Mouse (Mus musculus) spleen, adult 2 months (tissue): ENCODE measurements around the gene Fam172a. TPM values are rescaled to one million over a fixed set of nuclear protein-coding genes. Genes with fewer than 3 reads are reported as not detected.

Source experiments
- DNase-seq, 2 experiments: peaks; one replicate each; pipeline versions ENCODE4 v3.0.0 to v3.0.0-alpha.2; 2012 to 2021; ENCODE audit warnings: low spot score in 2 of 2, low read depth in 1 of 2
- H3K27ac ChIP-seq: fragments of 200-500 bp; 2 replicates; pipeline ENCODE4 v1.5.1; 2012; ENCODE audit warnings: low read length, inconsistent platforms; ENCODE audit not compliant: insufficient read depth
- H3K27me3 ChIP-seq: fragments of 200-500 bp; 2 replicates; pipeline ENCODE4 v1.6.1; 2012; ENCODE audit warnings: mild to moderate bottlenecking, moderate library complexity, low read length, inconsistent platforms; ENCODE audit not compliant: control insufficient read depth, insufficient read depth
- H3K36me3 ChIP-seq: fragments of 200-500 bp; 2 replicates; pipeline ENCODE4 v1.6.1; 2012; ENCODE audit warnings: mild to moderate bottlenecking, low read length, inconsistent platforms; ENCODE audit not compliant: control insufficient read depth, insufficient read depth
- H3K4me1 ChIP-seq: fragments of 200-500 bp; 2 replicates; pipeline ENCODE4 v1.6.1; 2011; ENCODE audit warnings: inconsistent platforms; ENCODE audit not compliant: control insufficient read depth, insufficient read depth, insufficient read length
- H3K4me3 ChIP-seq: fragments of 200-500 bp; 2 replicates; pipeline ENCODE4 v1.5.1; 2011; ENCODE audit warnings: mild to moderate bottlenecking, inconsistent platforms; ENCODE audit not compliant: insufficient read depth, insufficient read length; ENCODE audit errors: extremely low read depth
- CTCF ChIP-seq: fragments of 200-500 bp; IDR thresholded peaks from 2 replicates; pipeline ENCODE4 v1.5.1; 2011; ENCODE audit warnings: mild to moderate bottlenecking, inconsistent platforms; ENCODE audit not compliant: insufficient read depth, insufficient read length, insufficient replicate concordance; ENCODE audit errors: extremely low read depth
- POLR2A ChIP-seq: fragments of 200-500 bp; IDR thresholded peaks from 2 replicates; pipeline ENCODE4 v1.6.1; 2011; ENCODE audit warnings: low read depth, low read length, inconsistent platforms
- WGBS: fragments of 180-500 bp; shearing (Covaris S2); methylation state at CpG from one replicate; pipeline ENCODE4 v1.1.7; 2018; 5-methylcytosine and 5-hydroxymethylcytosine counted together
- polyA plus RNA-seq: library from polyadenylated mRNA; depleted of rRNA; stranded (reverse); fragments of >200 nt; gene quantifications from 2 replicates; pipeline ENCODE4 v1.2.3, GENCODE M21; 2012

Gene Fam172a
- polyA plus RNA-seq, 1 experiment = 7.1 TPM

DNA sequence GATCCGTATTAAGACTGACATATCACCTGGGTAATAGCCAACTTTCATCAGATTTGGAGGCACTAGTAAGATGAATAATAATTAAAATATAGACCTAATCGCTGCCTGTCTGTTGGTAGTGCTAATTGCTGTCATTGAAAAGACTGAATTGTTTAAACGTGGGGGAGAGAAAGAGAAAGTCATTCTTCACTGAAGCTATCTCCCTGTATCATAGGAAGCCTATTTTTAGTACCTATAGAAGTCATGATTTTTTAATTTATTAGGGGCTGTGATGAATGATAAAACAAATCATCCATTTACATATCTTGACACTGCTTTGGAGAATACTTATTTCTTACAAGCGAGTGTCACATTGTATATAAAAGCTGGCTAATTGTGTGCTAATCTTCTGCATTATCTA lies 302.8 kb downstream of the Fam172a start:
- WGBS = 90% methylated on average over 4 of the region's 4 CpGs
- no peak for DNase-seq
- no peaks in the 10 kb centered on the region for H3K36me3 ChIP-seq
- no peaks in the 10 kb centered on the region for H3K27me3 ChIP-seq
- TF ChIP-seq POLR2A (no peak), CTCF (no peak)
- no peaks in the 10 kb centered on the region for H3K4me1 ChIP-seq
- no peak overlapping the region for H3K4me3 ChIP-seq
- no peak overlapping the region for H3K27ac ChIP-seq

DNA sequence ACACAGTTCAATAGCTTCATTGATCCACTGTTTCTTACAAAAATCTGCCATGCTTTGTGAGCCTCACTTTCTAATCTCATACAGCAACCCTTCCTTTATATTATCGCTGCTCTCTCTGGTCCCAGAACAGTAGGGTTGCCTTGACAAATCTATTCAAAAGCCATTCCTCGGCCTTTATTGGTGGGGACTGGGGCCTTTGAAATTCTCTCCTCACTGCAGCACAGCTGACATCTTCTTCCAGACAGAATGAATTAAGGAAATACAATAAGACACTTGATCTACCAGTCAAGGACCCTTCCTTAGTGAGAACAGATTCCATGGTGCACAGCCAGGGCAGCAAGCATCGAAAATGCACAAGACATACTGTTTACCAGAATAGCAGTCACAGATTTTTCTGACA lies 303.5 kb downstream of the Fam172a start:
- Histone ChIP-seq H3K4me3 (no peak overlapping the region), H3K4me1 (no peaks in the 10 kb centered on the region), H3K27me3 (no peaks in the 10 kb centered on the region), H3K27ac (no peak overlapping the region), H3K36me3 (no peaks in the 10 kb centered on the region; the same call in 1 of the 2 replicates)
- 94% methylated on average over 3 of the region's 3 CpGs for WGBS
- TF ChIP-seq POLR2A = no peak
- no peak for TF ChIP-seq CTCF
- no peak for DNase-seq

DNA sequence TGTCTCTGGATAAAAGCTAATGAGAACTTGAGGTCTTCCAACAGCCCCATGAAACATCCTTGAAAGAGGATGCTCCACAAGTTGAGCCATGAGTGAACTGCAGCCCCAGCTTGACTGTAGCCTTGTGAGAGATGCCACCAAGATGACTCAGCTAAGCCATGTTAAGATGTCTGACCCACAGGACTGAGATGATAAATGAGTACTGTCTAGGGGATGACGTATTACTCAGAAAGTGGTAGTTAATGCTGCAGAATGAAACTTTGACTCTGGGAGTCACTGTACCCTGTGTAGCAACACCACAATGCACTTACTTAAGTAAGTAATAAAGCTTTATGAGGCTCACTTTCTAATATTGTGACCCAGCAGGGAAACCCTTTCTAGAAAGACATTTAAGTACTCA lies 308.3 kb downstream of the Fam172a start:
- Histone ChIP-seq H3K36me3 (no peaks in the 10 kb centered on the region; the same call in 1 of the 2 replicates), H3K27ac (no peak overlapping the region), H3K27me3 (no peaks in the 10 kb centered on the region), H3K4me1 (no peaks in the 10 kb centered on the region), H3K4me3 (no peak overlapping the region)
- no peak for TF ChIP-seq CTCF
- TF ChIP-seq POLR2A = no peak
- no peak for DNase-seq
- 97% methylated on average over 1 of the region's 1 CpGs for whole genome bisulfite sequencing

DNA sequence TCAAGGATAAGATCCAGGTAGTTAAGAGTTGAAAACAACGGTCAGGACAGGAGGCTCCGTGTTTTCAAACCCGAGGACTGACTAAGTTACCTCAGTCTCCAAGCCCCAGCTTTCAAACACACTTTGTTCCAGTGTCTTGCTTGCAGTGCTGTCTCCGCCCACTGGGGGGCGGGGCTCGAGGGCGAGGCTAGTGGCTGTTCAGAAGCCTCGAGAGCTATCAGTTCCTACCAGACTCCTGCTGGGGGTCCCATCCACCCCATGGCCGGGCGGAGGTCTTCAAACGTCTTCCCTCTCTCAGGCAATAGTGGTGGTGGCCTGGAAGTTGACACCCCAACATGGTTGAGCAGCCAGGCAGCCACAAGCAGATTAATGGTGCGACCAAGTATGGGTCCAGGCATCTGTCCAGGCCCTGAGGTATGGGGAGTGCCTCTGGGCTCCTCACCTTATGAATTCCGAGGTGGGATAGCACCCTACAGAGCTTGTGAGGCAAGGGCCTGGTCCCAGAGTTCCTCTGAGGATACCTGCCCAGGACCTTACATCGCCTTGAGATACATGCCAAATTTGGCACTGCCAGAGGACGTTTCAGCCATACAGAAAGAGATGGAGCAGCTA lies 323.0 kb downstream of the Fam172a start, which contains the start of gene Pou5f2:
Pou5f2 (plus strand) TSS at position 220 of the 612 bp plus-strand sequence.
- Histone ChIP-seq H3K27ac (no peak within 1 kb of the TSS), H3K4me3 (no peak within 1 kb of the TSS), H3K36me3 (no peaks in the 10 kb centered on the region), H3K27me3 (no peaks in the 10 kb centered on the region), H3K4me1 (no peaks in the 10 kb centered on the region)
- TF ChIP-seq POLR2A (no peak), CTCF (no peak)
- WGBS = 78% methylated on average over 15 of the region's 15 CpGs
- DNase-seq = no peak

DNA sequence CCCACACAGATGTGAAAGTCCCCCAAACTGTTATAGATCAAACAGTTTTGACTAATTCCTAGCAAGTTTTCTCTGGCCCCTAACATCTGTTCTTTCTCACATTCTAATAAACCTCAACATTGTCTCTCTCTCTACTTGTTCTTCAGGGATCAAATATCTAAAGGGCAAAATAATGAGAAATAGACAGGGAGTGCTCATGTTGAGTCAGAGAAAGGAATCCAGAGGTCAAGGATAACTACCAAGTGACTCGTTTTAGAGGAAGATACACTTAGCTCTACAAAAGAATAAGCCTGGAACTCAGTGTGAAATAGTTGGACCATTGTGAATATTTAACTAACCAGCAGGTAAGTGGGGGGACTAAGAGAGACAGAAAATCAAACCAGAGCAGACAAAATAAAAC lies 331.0 kb downstream of the Fam172a start:
- WGBS = 77% methylated on average over 1 of the region's 1 CpGs
- DNase-seq = no peak
- Histone ChIP-seq H3K4me3 (no peak overlapping the region), H3K27ac (no peak overlapping the region), H3K36me3 (no peaks in the 10 kb centered on the region), H3K27me3 (no peaks in the 10 kb centered on the region), H3K4me1 (no peaks in the 10 kb centered on the region)
- TF ChIP-seq POLR2A (no peak), CTCF (no peak)

DNA sequence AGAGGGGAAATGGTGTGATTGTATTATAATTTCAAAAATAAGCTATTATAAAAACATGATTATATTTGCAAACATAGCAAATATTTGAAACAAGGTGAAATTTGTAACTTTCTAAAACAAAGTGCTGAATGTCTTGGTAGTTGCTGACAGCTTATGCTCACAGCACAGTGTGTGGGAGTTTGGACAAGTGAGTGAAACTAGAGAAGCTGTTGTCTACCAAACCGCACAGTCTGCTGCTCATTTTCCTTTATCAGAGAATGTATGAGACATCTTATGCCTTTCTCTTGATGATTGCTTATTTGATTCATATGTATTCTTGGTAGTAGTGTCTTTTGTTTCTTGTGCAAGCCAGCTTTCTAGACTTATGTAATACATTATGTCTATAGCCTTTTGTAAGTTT lies 335.4 kb downstream of the Fam172a start:
- no peaks in the 10 kb centered on the region for H3K27me3 ChIP-seq
- TF ChIP-seq POLR2A (no peak), CTCF (no peak)
- no peaks in the 10 kb centered on the region for H3K36me3 ChIP-seq
- DNase-seq = no peak
- H3K4me1 ChIP-seq = no peaks in the 10 kb centered on the region
- WGBS = 91% methylated on average over 1 of the region's 1 CpGs
- no peak overlapping the region for H3K4me3 ChIP-seq
- no peak overlapping the region for H3K27ac ChIP-seq

DNA sequence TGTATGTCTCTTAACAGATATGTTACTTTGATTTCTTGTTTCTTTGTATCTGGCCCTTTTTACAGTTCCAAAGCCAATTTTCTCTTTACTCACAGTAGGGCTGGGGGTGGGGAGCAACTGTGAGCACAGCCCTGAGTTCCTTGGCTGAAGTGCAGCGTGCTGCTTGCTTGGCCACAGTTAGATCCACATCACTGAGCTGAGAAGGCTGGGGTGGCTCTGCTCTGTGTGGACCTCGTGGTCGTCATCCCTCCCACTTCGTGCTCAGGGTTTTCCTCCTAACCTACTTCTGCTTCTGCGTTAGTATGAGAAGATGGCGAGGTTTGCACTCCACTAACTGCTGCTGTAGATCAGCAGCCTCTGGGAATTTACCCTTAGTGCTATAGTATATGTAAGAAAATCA lies 341.4 kb downstream of the Fam172a start:
- WGBS = 31% methylated on average over 6 of the region's 6 CpGs
- H3K4me3 ChIP-seq = no peak overlapping the region
- no peaks in the 10 kb centered on the region for H3K36me3 ChIP-seq
- DNase-seq = peak in 1 of 2 experiments; percentile 3
- no peaks in the 10 kb centered on the region; the same call in 1 of the 2 replicates for H3K4me1 ChIP-seq
- no peak overlapping the region for H3K27ac ChIP-seq
- TF ChIP-seq CTCF = no peak
- TF ChIP-seq POLR2A = no peak
- H3K27me3 ChIP-seq = no peaks in the 10 kb centered on the region
